Mouse (Mus musculus): ENCODE data around the gene Gm9945. TPM values are rescaled to one million over a fixed set of nuclear protein-coding genes. Genes with fewer than 3 reads are reported as not detected.

The Gm9945 gene
- total RNA-seq, 2 experiments from 2014 or later: 2.5 to 3.4 TPM

- H3K27ac ChIP-seq: peak overlapping the region; percentile 93
- DNase-seq (ENCODE audit: low spot score in 2 of 2): peak; percentile 64 to 77
- TF ChIP-seq CTCF (conservative IDR thresholded peaks at IDR 0.05): no peak
Measured at GRCm38 (mm10) chr11:53522930-53523329, 43.0 kb downstream of the Gm9945 start.

GRCm38 (mm10) chr11:53523545-53524405, 43.8 kb downstream of the Gm9945 start:
- TF ChIP-seq CTCF (conservative IDR thresholded peaks at IDR 0.05): no peak
- no peak for DNase-seq (ENCODE audit: low spot score in 2 of 2)
- Histone ChIP-seq H3K4me3 (no peak overlapping the region; the same call in 1 of the 2 replicates), H3K27ac (peak overlapping the region; percentile 93)

More at GRCm38 (mm10) chr11:53522930-53523329, 43.0 kb downstream of the Gm9945 start:
- peak overlapping the region; percentile 26; the same call in 1 of the 2 replicates for H3K4me3 ChIP-seq

GRCm38 (mm10) chr11:53524905-53525304, 44.9 kb downstream of the Gm9945 start:
- peak overlapping the region; percentile 79; the same call in 1 of the 2 replicates for H3K27ac ChIP-seq
- TF ChIP-seq CTCF (conservative IDR thresholded peaks at IDR 0.05): peak; percentile 73
- peak in 1 of 2 experiments; percentile 50 for DNase-seq (ENCODE audit: low spot score in 2 of 2)

GRCm38 (mm10) chr11:53525461-53525860, 45.5 kb downstream of the Gm9945 start:
- Histone ChIP-seq H3K4me3 (no peak overlapping the region), H3K27ac (peak overlapping the region; percentile 79)
- no peak for DNase-seq (ENCODE audit: low spot score in 2 of 2)
- TF ChIP-seq CTCF (conservative IDR thresholded peaks at IDR 0.05): no peak

More at GRCm38 (mm10) chr11:53524905-53525304, 44.9 kb downstream of the Gm9945 start:
- H3K4me3 ChIP-seq: no peak overlapping the region

- no peak for DNase-seq (ENCODE audit: low spot score in 2 of 2)
- TF ChIP-seq CTCF (conservative IDR thresholded peaks at IDR 0.05): no peak
- no peak overlapping the region for H3K4me3 ChIP-seq
- peak overlapping the region; percentile 79 for H3K27ac ChIP-seq
Measured at GRCm38 (mm10) chr11:53528397-53529252, 48.7 kb downstream of the Gm9945 start.

GRCm38 (mm10) chr11:53529253-53529557, 49.2 kb downstream of the Gm9945 start:
- peak overlapping the region; percentile 13; the same call in 1 of the 2 replicates for H3K4me3 ChIP-seq
- H3K27ac ChIP-seq: peak overlapping the region; percentile 79
- no peak for TF ChIP-seq CTCF (conservative IDR thresholded peaks at IDR 0.05)

GRCm38 (mm10) chr11:53530001-53530400, 50.0 kb downstream of the Gm9945 start:
- DNase-seq (ENCODE audit: low spot score in 2 of 2): no peak
- H3K27ac ChIP-seq: peak overlapping the region; percentile 79
- no peak for TF ChIP-seq CTCF (conservative IDR thresholded peaks at IDR 0.05)
- H3K4me3 ChIP-seq: no peak overlapping the region

More at GRCm38 (mm10) chr11:53529253-53529557, 49.2 kb downstream of the Gm9945 start:
- DNase-seq (ENCODE audit: low spot score in 2 of 2): peak in 1 of 2 experiments; percentile 64

Other genes with a start within 250 kb of the Gm9945 start
- gene Hspa4, start 179.7 kb upstream of the Gm9945 start, total RNA-seq (2021): 100 to 1,000 TPM; 165 to 179 TPM
- 10 to 100 TPM; 11.2 to 12.6 TPM for gene Zcchc10, start 155.5 kb upstream of the Gm9945 start, total RNA-seq (2021)
- gene Aff4, start 129.3 kb upstream of the Gm9945 start, total RNA-seq (2021): 100 to 1,000 TPM; 241 to 245 TPM
- not detected for gene Leap2, start 57.0 kb upstream of the Gm9945 start, total RNA-seq (2021)
- 100 to 1,000 TPM; 383 to 419 TPM for gene Uqcrq, start 49.3 kb upstream of the Gm9945 start, total RNA-seq (2021)
- gene Gdf9, start 49.1 kb upstream of the Gm9945 start, total RNA-seq (2021): 1 to 10 TPM in 1 of 2 experiments, under 1 TPM in 1; 0.67 to 2.0 TPM
- gene Gm10447, start 23.1 kb upstream of the Gm9945 start, total RNA-seq (2021): under 1 TPM; 0.20 to 0.26 TPM
- gene Shroom1, start 23.0 kb upstream of the Gm9945 start, total RNA-seq (2021): 1 to 10 TPM; 4.8 to 5.1 TPM
- under 1 TPM in 1 of 2 experiments, not detected in 1; 0.52 TPM for gene Gm9837, start 9.7 kb upstream of the Gm9945 start, total RNA-seq (2021)
- gene Sowaha, start 108 bp downstream of the Gm9945 start, total RNA-seq (2021): 100 to 1,000 TPM; 137 to 142 TPM
- gene Sept8, start 39.1 kb downstream of the Gm9945 start, total RNA-seq (2021): 100 to 1,000 TPM; 240 to 254 TPM
- gene Kif3a, start 87.2 kb downstream of the Gm9945 start, total RNA-seq (2021): 100 to 1,000 TPM; 130 to 133 TPM
- not detected for gene Il4, start 138.5 kb downstream of the Gm9945 start, total RNA-seq (2021)
- not detected for gene Il13, start 154.5 kb downstream of the Gm9945 start, total RNA-seq (2021)
- gene Rad50, start 227.2 kb downstream of the Gm9945 start, total RNA-seq (2021): 10 to 100 TPM; 13.0 to 13.7 TPM
- not detected for gene Il5, start 240.6 kb downstream of the Gm9945 start, total RNA-seq (2021)